Mouse (Mus musculus): ENCODE measurements around the gene Trappc6a.

- TF ChIP-seq CTCF (IDR thresholded peaks at IDR 0.05; ENCODE audit: low read depth) (no peak), EP300 (IDR thresholded peaks at IDR 0.05; ENCODE audit: low read depth) (no peak)
Observed at GRCm38 (mm10) chr7:19472403-19472802, 35.8 kb upstream of the Trappc6a start.
